Mouse (Mus musculus) kidney, embryonic 14.5 days (tissue): ENCODE results near the gene Hipk4. TPM values are rescaled to one million over a fixed set of nuclear protein-coding genes. Genes with fewer than 3 reads are reported as not detected.
"Not testable (repeated sequence)": the region's sequence is repeated elsewhere in the genome, so short reads cannot be mapped to it uniquely, and the experiment has no call there.

Experiments used
- ATAC-seq: fragments of 200-750 bp; cut with Nextera tagmentation; 2 replicates; pipeline ENCODE4 v1.8.0; 2017; ENCODE audit warnings: moderate number of reproducible peaks, mild to moderate bottlenecking, moderate TSS enrichment, moderate library complexity; ENCODE audit not compliant: low FRiP score, low TSS enrichment
- H3K27ac ChIP-seq: fragments of 300-500 bp; sonication (generic); 2 replicates; pipeline ENCODE4 v1.5.1; 2014; ENCODE audit warnings: low read depth, mild to moderate bottlenecking, low read length, moderate library complexity, mixed read lengths
- H3K27me3 ChIP-seq: fragments of 300-500 bp; sonication (generic); 2 replicates; pipeline ENCODE4 v1.6.1; 2014; ENCODE audit warnings: mild to moderate bottlenecking, low read length; ENCODE audit not compliant: control insufficient read depth, insufficient read depth
- H3K36me3 ChIP-seq: fragments of 300-500 bp; sonication (generic); 2 replicates; pipeline ENCODE4 v1.6.1; 2014; ENCODE audit warnings: low read length, mixed read lengths; ENCODE audit not compliant: control insufficient read depth, insufficient read depth
- H3K4me1 ChIP-seq: fragments of 300-500 bp; sonication (generic); 2 replicates; pipeline ENCODE4 v1.6.1; 2014; ENCODE audit warnings: low read length, mixed read lengths; ENCODE audit not compliant: control insufficient read depth, insufficient read depth
- H3K4me2 ChIP-seq: fragments of 300-500 bp; sonication (generic); replicated peaks from 2 replicates; pipeline ENCODE4 v1.6.1; 2014; ENCODE audit warnings: low read depth, mild to moderate bottlenecking, low read length
- H3K4me3 ChIP-seq: fragments of 300-500 bp; sonication (generic); 2 replicates; pipeline ENCODE4 v1.5.1; 2014; ENCODE audit warnings: mild to moderate bottlenecking, low read length
- H3K9ac ChIP-seq: fragments of 300-500 bp; sonication (generic); 2 replicates; pipeline ENCODE4 v1.6.1; 2014; ENCODE audit warnings: low read depth, mild to moderate bottlenecking, low read length, moderate library complexity
- H3K9me3 ChIP-seq: fragments of 300-500 bp; sonication (generic); 2 replicates; pipeline ENCODE4 v1.6.1; 2016; ENCODE audit warnings: low read length; ENCODE audit not compliant: control insufficient read depth
- WGBS: fragments of 180-500 bp; shearing (Covaris S2); extraction: QIAGEN DNeasy Blood & Tissue Kit; methylation state at CpG from one replicate; pipeline ENCODE4 v1.1.7; 2014; 5-methylcytosine and 5-hydroxymethylcytosine counted together
- polyA plus RNA-seq: library from polyadenylated mRNA; unstranded; fragments of >200 nt; fragmentation: Nextera tagmentation; extraction: Ambion mirVana; gene quantifications from 2 replicates; pipeline ENCODE4 v1.2.1, GENCODE M21; 2014

Gene Hipk4
- polyA plus RNA-seq, 1 experiment from 2014 or later = 0.80 TPM

DNA sequence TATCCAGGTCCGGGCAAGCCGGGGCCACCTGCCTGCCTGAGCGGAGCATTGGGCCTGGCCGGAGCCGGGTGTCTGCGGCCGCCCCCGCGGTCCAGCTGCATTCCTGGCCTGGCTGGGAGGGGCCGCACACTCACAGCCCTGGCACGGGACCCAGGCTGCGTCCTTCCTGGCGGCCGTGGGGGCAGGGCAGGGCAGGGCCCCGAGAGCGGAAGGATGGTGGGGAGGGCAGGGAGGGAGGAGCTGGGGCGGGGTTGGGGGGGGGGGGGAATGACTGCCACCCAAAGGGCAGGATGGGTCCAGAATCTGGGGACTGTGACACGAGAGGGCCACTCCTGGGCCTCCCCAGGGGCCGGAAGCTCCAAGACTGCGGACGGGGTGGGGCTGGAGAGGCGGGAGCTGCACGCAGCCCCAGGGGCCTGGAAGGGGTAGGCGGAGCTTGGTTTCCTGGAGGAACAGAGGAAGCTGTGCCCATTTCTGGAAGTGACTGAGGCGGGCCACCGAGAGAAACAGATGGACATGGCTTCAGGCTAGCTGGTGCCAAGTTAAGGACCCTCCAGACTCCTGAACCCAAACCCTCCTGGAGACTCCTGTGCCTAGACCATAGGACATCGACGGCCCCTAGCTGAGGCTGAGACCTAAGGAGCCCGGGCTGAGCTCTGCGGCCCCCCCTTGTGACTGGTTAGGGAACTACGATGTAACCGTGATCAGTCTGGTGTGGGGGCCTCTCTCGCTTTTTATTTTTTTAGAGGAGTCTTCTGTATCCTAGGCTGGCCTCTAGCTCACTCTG, 32.3 kb upstream of the Hipk4 start:
- under 1% methylated on average over 32 of the region's 33 CpGs for WGBS
- peak overlapping the region; percentile 55 for H3K9ac ChIP-seq
- ATAC-seq = peak; percentile 82
- peak overlapping the region; percentile 60 for H3K4me2 ChIP-seq
- H3K9me3 ChIP-seq = no peaks in the 10 kb centered on the region
- peaks cover 8% of the 10 kb centered on the region for H3K36me3 ChIP-seq
- peaks cover 19% of the 10 kb centered on the region; the same call in 1 of the 2 replicates for H3K4me1 ChIP-seq
- H3K4me3 ChIP-seq = peak overlapping the region; percentile 35
- H3K27ac ChIP-seq = peak overlapping the region; percentile 94
- H3K27me3 ChIP-seq = no peaks in the 10 kb centered on the region

DNA sequence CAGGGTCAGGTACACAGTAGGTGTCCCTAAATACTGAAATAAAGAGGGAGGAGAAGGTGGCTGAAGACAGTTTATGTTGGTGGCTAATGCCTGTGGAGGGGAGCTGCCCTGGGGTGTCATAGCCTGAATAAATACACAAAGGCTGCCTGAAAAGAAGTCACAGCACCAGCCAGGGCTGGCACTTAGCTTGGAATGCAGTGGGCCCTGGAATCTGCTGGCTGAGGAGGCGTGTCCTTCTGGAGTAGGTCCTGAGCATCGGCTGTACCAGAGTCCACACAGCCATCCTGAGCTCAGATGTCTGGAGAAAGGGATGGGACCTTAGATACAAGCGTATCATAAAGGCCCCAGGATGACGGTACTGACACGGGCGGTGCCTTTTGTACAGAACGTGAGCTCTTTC, 31.2 kb upstream of the Hipk4 start:
- peaks cover 19% of the 10 kb centered on the region; the same call in 1 of the 2 replicates for H3K4me1 ChIP-seq
- no peak overlapping the region for H3K4me2 ChIP-seq
- H3K9ac ChIP-seq = no peak overlapping the region
- H3K36me3 ChIP-seq = peaks cover 8% of the 10 kb centered on the region
- no peak overlapping the region for H3K4me3 ChIP-seq
- no peaks in the 10 kb centered on the region for H3K9me3 ChIP-seq
- H3K27me3 ChIP-seq = no peaks in the 10 kb centered on the region
- ATAC-seq = no peak
- WGBS = 83% methylated on average over 7 of the region's 7 CpGs
- no peak overlapping the region for H3K27ac ChIP-seq

DNA sequence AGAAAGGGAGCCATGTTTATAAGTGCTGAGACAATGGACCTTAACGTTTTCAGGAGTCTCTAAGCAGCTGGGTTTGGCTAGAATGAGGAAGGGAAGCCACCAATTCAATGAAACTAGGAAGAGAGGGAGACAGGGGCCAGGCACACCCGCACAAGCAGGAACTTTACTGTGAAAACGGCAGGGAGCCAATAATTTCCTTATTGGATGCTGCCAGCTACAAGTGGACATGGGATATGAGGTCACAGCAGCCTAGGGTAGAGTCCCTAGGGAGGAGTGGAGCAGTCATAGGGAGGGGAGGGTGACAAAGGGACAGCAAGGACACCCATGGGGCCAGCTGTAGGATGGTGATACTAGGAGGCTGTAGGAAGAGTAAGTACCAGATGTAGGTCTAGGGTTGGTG, 30.0 kb upstream of the Hipk4 start:
- no peak for ATAC-seq
- Histone ChIP-seq H3K4me2 (no peak overlapping the region), H3K9ac (no peak overlapping the region), H3K36me3 (peaks cover 8% of the 10 kb centered on the region), H3K4me3 (no peak overlapping the region), H3K27me3 (no peaks in the 10 kb centered on the region), H3K9me3 (no peaks in the 10 kb centered on the region), H3K27ac (no peak overlapping the region), H3K4me1 (peaks cover 19% of the 10 kb centered on the region; the same call in 1 of the 2 replicates)
- 81% methylated on average over 3 of the region's 3 CpGs for WGBS

DNA sequence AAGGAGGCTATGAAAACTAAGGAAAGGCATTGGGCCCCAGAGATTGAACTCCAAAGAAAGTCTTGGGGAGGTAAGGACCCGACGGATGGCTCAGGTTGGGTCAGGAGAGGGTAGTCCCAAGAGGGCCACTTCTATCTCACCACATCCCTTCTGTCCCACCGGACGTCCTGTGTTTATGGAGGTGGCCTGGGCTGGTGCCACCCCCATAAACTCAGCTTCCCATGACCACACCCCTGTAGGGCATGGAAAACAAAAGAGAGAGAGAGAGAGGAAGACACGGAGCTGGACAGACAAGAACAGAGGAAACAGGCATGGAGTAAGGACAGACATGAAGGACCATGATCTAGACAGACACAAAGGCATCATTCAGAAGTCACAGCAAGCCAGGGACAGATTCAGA, 29.6 kb upstream of the Hipk4 start:
- Histone ChIP-seq H3K9me3 (no peaks in the 10 kb centered on the region), H3K4me3 (no peak overlapping the region), H3K4me2 (no peak overlapping the region), H3K27me3 (no peaks in the 10 kb centered on the region), H3K9ac (no peak overlapping the region), H3K4me1 (peaks cover 19% of the 10 kb centered on the region; the same call in 1 of the 2 replicates), H3K27ac (no peak overlapping the region), H3K36me3 (peaks cover 8% of the 10 kb centered on the region)
- ATAC-seq = no peak
- 86% methylated on average over 5 of the region's 5 CpGs for WGBS

DNA sequence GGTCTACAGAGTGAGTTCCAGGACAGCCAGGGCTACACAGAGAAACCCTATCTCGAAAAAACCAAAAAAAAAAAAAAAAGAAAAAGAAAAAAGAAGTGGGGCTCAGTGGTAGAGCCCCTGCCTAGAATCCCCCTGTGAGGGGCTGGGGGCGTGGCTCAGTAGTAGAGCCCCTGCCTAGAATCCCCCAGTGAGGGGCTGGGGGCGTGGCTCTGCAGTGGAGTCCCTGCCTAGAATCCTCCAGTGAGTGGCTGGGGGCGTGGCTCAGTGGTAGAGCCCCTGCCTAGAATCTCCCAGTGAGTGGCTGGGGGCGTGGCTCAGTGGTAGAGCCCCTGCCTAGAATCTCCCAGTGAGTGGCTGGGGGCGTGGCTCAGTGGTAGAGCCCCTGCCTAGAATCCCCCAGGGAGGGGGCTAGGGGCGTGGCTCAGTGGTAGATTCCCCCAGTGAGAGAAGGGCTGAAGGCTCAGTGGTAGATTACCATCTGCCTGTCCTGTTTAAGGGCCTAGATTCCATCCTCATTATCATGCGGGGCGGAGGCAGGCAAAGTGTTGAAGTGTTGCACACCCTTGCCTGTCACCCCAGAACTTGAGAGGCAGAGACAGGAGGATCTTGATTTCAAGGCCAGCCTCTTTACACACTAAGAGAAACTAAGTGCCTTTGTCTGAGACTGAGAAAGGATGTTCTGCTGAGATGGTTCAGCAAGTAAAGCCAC, 28.3 kb upstream of the Hipk4 start:
- not testable (repeated sequence) for ATAC-seq, H3K9me3 ChIP-seq, H3K27me3 ChIP-seq, H3K4me3 ChIP-seq, H3K9ac ChIP-seq, H3K4me2 ChIP-seq, H3K27ac ChIP-seq, H3K36me3 ChIP-seq
- peaks cover 11% of the 10 kb centered on the region; the same call in 1 of the 2 replicates for H3K4me1 ChIP-seq
- 92% methylated on average over 9 of the region's 9 CpGs for WGBS

DNA sequence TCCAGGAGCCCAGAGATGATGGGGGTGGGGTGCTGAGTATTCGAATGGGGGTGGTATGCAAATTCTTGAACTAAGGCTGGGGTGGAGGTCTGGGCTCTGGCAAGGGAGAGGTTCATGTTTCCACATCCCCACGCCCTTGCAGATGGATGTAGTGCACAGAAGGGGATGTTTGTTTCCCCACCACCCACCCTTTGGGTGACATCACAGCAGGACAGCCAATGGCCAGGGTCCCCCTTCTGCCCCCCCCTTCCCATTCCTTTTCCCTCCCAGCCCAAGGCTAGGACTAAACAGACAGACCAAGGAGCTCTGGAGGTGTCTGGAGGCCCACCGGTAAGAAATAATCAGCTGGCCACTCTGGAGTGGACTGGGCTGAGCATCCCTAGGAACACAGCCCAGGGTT, 24.0 kb upstream of the Hipk4 start, which contains the start of gene Prx:
Gene Prx, plus strand, starts transcription at position 289 of the 400 bp plus-strand sequence.
- H3K27ac ChIP-seq = no peak within 1 kb of the TSS
- H3K4me1 ChIP-seq = no peaks in the 10 kb centered on the region
- no peak within 1 kb of the TSS for H3K9ac ChIP-seq
- H3K36me3 ChIP-seq = no peaks in the 10 kb centered on the region
- WGBS = 43% methylated on average over 3 of the region's 3 CpGs
- no peaks in the 10 kb centered on the region for H3K9me3 ChIP-seq
- no peak within 1 kb of the TSS for H3K4me2 ChIP-seq
- peak; percentile 59 for ATAC-seq
- no peaks in the 10 kb centered on the region for H3K27me3 ChIP-seq
- H3K4me3 ChIP-seq = no peak within 1 kb of the TSS

DNA sequence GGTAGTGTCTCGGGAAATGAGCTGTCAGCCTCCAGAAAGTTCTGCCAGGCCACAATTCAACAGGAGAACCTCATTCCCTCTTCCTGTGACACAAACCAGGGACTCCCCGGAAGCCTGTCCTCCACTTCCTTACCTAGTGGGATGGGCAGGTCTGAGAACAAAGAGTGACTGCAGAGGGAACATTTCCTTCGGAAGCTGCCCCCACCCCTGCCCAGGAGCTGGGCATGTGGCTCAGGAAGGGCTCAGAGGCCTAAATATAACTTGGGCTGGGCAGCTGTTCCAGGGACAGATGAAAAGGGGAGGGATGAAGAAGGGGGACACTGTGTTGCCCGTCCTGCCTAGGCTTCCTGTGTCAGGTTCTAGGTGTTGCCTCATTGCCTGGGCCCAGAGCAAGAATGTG, 21.4 kb upstream of the Hipk4 start:
- Histone ChIP-seq H3K36me3 (no peaks in the 10 kb centered on the region), H3K4me2 (no peak overlapping the region), H3K9me3 (no peaks in the 10 kb centered on the region), H3K4me1 (peaks cover 1% of the 10 kb centered on the region), H3K9ac (no peak overlapping the region), H3K27ac (no peak overlapping the region), H3K4me3 (no peak overlapping the region), H3K27me3 (no peaks in the 10 kb centered on the region)
- 66% methylated on average over 4 of the region's 4 CpGs for WGBS
- no peak for ATAC-seq

DNA sequence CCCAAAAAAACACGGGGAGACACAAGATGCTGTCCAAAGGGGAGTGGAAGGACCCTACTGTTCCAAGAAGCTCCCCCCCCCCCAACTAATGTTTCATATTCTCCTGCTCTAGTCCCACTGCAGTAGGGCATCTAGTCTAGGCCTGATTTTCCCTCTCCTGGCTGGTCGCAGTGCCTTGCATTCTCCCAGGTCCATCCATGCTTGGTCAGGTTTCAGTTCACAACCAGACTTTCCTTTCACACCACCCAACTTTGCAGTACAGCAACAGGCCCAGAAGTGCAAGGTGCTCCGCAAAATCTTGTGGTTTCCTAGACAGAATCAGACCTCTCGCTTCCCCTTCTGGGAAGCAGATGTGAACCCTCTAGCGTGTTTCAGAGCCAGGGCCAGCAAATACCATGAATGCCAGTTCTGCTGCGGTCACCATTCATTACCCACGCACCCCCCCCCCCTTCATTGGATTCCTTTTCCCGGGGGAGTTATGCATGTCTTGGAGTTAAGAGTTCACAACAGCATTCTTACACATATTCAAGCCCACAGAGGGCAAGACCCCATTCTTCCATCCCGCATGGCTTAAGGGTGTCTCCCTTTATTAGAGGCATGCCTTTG, 16.2 kb upstream of the Hipk4 start:
- Histone ChIP-seq H3K4me1 (peaks cover 8% of the 10 kb centered on the region), H3K9me3 (no peaks in the 10 kb centered on the region), H3K36me3 (no peaks in the 10 kb centered on the region), H3K9ac (peak overlapping the region; percentile 72; the same call in 1 of the 2 replicates), H3K4me2 (peak overlapping the region; percentile 65), H3K27ac (peak overlapping the region; percentile 99), H3K4me3 (peak overlapping the region; percentile 50), H3K27me3 (no peaks in the 10 kb centered on the region)
- WGBS = 45% methylated on average over 9 of the region's 9 CpGs
- ATAC-seq = no peak
